Mouse (Mus musculus): ENCODE measurements around the gene Endog. TPM values are rescaled to one million over a fixed set of nuclear protein-coding genes. Genes with fewer than 3 reads are reported as not detected.
"Not testable (repeated sequence)": the region's sequence is repeated elsewhere in the genome, so short reads cannot be mapped to it uniquely, and the experiment has no call there.

Gene Endog
- polyA plus RNA-seq, 1 experiment from 2014 or later = 20.7 TPM

DNA sequence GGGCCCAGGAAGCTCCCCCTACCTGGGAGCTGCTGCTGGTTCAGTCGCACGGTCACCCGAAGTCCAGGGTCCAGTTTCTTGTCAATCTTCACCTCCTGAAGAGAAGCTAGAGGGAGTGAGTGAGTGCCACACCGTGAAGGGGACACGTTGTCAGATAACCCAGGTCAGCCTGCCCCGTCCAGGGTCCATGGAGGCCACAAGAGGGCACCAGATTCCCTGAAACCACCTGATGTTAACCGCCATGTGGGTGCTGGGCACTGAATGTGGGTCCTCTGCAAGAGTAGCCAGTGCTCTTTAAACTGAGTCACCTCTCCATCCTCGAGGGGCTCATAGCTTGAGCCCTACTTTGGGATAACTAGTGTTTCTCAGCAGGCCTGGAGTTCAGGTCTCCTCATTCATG is 4.6 kb downstream of the Endog start:
- WGBS = 92% methylated on average over 8 of the region's 8 CpGs
- Histone ChIP-seq H3K4me1 (ENCODE audit: control insufficient read depth, insufficient read depth, low read length) (peaks cover 9% of the 10 kb centered on the region), H3K9ac (ENCODE audit: low read length) (no peak overlapping the region), H3K4me2 (ENCODE audit: low read depth, severe bottlenecking) (no peak overlapping the region), H3K36me3 (ENCODE audit: control insufficient read depth, insufficient read depth, low read length) (peaks cover 24% of the 10 kb centered on the region), H3K27ac (replicated peaks; ENCODE audit: low read depth, low read length) (no peak overlapping the region), H3K27me3 (ENCODE audit: control insufficient read depth, insufficient read depth, low read length) (no peaks in the 10 kb centered on the region), H3K4me3 (ENCODE audit: low read depth, low read length) (no peak overlapping the region), H3K9me3 (ENCODE audit: control insufficient read depth, low read length) (no peaks in the 10 kb centered on the region)
- ATAC-seq (ENCODE audit: insufficient number of reproducible peaks, low FRiP score, low TSS enrichment, low read depth) (no peak), DNase-seq (ENCODE audit: low spot score) (no peak)

GRCm38 (mm10) chr2:30176561-30176960 is 5.3 kb downstream of the Endog start:
- H3K36me3 ChIP-seq (ENCODE audit: control insufficient read depth, insufficient read depth, low read length) = peaks cover 24% of the 10 kb centered on the region

DNA sequence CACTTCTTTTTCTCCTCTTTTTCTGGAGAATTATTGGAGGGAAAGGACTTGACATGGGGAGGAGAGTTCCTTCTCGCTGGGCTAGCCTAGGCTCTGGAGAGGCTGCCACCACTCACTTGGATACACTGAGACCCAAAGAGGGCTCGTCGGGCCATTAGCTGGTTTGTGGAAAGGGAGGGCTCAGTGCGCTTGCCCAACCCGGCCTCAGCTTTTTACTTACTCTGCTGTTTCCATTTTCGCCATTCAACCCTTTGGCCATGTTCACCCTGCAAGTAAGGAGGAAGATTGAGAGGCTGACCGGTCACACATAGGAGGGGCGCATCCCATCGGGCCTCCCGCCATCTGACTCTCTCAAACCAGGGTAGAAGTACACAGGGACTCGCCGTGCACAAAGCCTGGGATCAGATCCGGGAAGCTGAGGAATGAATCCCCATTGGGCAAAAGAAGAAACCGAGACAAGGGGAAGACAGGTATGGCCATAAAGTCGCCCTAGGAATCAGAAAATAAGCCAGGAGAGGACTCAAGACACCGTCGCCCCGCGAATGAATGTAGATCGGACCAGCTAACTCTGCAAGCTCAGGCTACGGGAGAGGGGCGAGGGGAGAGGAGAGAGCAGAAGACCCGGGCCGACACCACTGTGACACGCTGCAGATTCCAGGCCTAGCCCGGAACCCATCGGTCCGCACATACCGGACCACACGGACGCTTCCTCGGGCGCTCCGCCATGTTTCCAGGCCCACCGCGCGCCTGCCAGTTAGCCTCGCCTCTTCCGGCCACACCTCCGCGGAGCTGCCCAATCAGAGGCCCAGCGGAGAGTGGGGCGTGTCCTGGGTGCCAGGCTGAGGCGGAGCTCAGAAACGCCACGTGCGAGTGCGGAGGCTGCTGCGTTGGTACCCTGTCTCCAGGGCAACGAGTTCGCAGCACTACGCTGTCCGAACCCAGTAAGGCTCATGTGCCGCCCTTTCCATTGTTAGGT is 6.7 kb downstream of the Endog start, which contains the start of gene Spout1:
Gene Spout1 (minus strand): TSS at position 760 of the 976 bp plus-strand sequence.
- no peaks in the 10 kb centered on the region for H3K9me3 ChIP-seq (ENCODE audit: control insufficient read depth, low read length)
- no peaks in the 10 kb centered on the region for H3K27me3 ChIP-seq (ENCODE audit: control insufficient read depth, insufficient read depth, low read length)
- H3K4me2 ChIP-seq (ENCODE audit: low read depth, severe bottlenecking) = peak within 1 kb of the TSS; percentile 63
- ATAC-seq (ENCODE audit: insufficient number of reproducible peaks, low FRiP score, low TSS enrichment, low read depth) (peak; percentile 95), DNase-seq (ENCODE audit: low spot score) (peak; percentile 98)
- peak within 1 kb of the TSS; percentile 85 for H3K9ac ChIP-seq (ENCODE audit: low read length)
- peaks cover 6% of the 10 kb centered on the region for H3K4me1 ChIP-seq (ENCODE audit: control insufficient read depth, insufficient read depth, low read length)
- no peak within 1 kb of the TSS for H3K27ac ChIP-seq (replicated peaks; ENCODE audit: low read depth, low read length)
- WGBS = 3% methylated on average over 49 of the region's 54 CpGs
- H3K4me3 ChIP-seq (ENCODE audit: low read depth, low read length) = peak within 1 kb of the TSS; percentile 85
- H3K36me3 ChIP-seq (ENCODE audit: control insufficient read depth, insufficient read depth, low read length) = peaks cover 24% of the 10 kb centered on the region

More at GRCm38 (mm10) chr2:30176561-30176960, 5.3 kb downstream of the Endog start:
- no peak overlapping the region for H3K4me3 ChIP-seq (ENCODE audit: low read depth, low read length)
- H3K9me3 ChIP-seq (ENCODE audit: control insufficient read depth, low read length) = no peaks in the 10 kb centered on the region
- no peak overlapping the region for H3K27ac ChIP-seq (replicated peaks; ENCODE audit: low read depth, low read length)
- ATAC-seq (ENCODE audit: insufficient number of reproducible peaks, low FRiP score, low TSS enrichment, low read depth) (no peak), DNase-seq (ENCODE audit: low spot score) (no peak)
- H3K27me3 ChIP-seq (ENCODE audit: control insufficient read depth, insufficient read depth, low read length) = no peaks in the 10 kb centered on the region
- H3K4me1 ChIP-seq (ENCODE audit: control insufficient read depth, insufficient read depth, low read length) = peaks cover 9% of the 10 kb centered on the region
- H3K9ac ChIP-seq (ENCODE audit: low read length) = no peak overlapping the region
- H3K4me2 ChIP-seq (ENCODE audit: low read depth, severe bottlenecking) = no peak overlapping the region
- 94% methylated on average over 2 of the region's 2 CpGs for WGBS

DNA sequence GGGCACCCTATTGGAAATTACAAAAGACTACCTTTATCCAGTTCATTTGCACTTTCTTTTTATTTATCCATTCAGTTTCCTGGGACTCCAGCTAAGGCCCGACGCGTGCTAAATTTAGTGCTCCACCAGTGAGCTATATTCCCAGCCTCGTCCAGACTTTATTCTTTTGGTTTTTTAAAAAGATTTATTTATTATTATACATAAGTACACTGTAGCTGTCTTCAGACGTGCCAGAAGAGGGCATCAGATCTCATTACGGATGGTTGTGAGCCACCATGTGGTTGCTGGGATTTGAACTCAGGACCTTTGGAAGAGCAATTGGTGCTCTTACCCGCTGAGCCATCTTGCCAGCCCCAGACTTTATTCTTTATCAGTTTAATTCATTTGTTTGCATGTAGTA is 7.4 kb downstream of the Endog start:
- Histone ChIP-seq H3K4me3 (ENCODE audit: low read depth, low read length) (peak overlapping the region; percentile 85; the same call in 1 of the 2 replicates), H3K4me2 (ENCODE audit: low read depth, severe bottlenecking) (peak overlapping the region; percentile 63), H3K36me3 (ENCODE audit: control insufficient read depth, insufficient read depth, low read length) (peaks cover 18% of the 10 kb centered on the region)
- ATAC-seq (ENCODE audit: insufficient number of reproducible peaks, low FRiP score, low TSS enrichment, low read depth) = 0 out of 2 replicates have a peak, but pooled peaks have one; percentile 16
- H3K27ac ChIP-seq (replicated peaks; ENCODE audit: low read depth, low read length); DNase-seq (ENCODE audit: low spot score); H3K9me3 ChIP-seq (ENCODE audit: control insufficient read depth, low read length); H3K9ac ChIP-seq (ENCODE audit: low read length); H3K4me1 ChIP-seq (ENCODE audit: control insufficient read depth, insufficient read depth, low read length); H3K27me3 ChIP-seq (ENCODE audit: control insufficient read depth, insufficient read depth, low read length): not testable (repeated sequence)
- 66% methylated on average over 7 of the region's 7 CpGs for WGBS

DNA sequence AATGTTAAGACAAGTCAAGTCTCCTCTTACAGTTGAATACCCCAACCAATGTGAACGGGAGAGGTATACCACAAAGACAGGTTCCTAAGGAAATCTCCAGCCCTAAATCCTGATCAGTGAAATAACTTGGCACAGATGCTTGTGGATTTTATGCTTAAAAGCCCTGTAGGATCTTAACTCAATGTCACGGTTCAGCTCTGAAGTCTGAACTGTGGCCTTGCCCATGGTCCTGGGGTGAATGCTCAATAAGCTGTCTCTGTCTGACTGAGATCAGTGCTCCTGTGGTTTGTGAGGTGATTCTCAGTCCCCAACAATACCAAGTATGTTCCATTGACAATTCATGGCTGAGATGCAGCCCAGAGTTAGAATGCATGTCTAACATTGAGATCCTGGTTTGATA is 11.1 kb downstream of the Endog start:
- no peak for ATAC-seq (ENCODE audit: insufficient number of reproducible peaks, low FRiP score, low TSS enrichment, low read depth)
- Histone ChIP-seq H3K9me3 (ENCODE audit: control insufficient read depth, low read length) (no peaks in the 10 kb centered on the region), H3K4me3 (ENCODE audit: low read depth, low read length) (no peak overlapping the region), H3K27me3 (ENCODE audit: control insufficient read depth, insufficient read depth, low read length) (no peaks in the 10 kb centered on the region), H3K4me1 (ENCODE audit: control insufficient read depth, insufficient read depth, low read length) (peaks cover 1% of the 10 kb centered on the region), H3K36me3 (ENCODE audit: control insufficient read depth, insufficient read depth, low read length) (no peaks in the 10 kb centered on the region), H3K27ac (replicated peaks; ENCODE audit: low read depth, low read length) (no peak overlapping the region), H3K9ac (ENCODE audit: low read length) (no peak overlapping the region), H3K4me2 (ENCODE audit: low read depth, severe bottlenecking) (no peak overlapping the region)
- DNase-seq (ENCODE audit: low spot score) = no peak
- WGBS = 90% methylated on average over 2 of the region's 2 CpGs

DNA sequence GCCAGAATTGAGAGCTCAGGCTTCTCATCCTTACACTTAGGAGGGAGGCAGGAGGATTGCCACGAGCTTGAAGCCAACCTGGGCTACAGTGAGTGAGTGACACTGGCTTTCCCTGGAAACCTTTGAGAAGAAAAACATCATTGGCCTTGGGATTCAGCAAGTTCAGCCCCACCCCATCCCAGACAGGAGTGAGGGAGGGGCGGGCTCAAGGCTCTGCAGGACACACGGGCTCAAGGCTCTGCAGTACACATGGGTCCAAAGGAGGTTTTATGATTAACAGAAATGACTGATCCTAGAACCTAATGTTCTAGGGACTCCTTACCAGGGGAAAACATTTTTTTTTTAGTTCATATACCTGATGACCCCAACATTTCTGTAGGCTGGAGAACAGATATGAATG is 12.4 kb downstream of the Endog start:
- no peak for ATAC-seq (ENCODE audit: insufficient number of reproducible peaks, low FRiP score, low TSS enrichment, low read depth)
- Histone ChIP-seq H3K9ac (ENCODE audit: low read length) (no peak overlapping the region), H3K27me3 (ENCODE audit: control insufficient read depth, insufficient read depth, low read length) (no peaks in the 10 kb centered on the region), H3K9me3 (ENCODE audit: control insufficient read depth, low read length) (no peaks in the 10 kb centered on the region), H3K4me3 (ENCODE audit: low read depth, low read length) (no peak overlapping the region), H3K4me2 (ENCODE audit: low read depth, severe bottlenecking) (no peak overlapping the region), H3K36me3 (ENCODE audit: control insufficient read depth, insufficient read depth, low read length) (no peaks in the 10 kb centered on the region), H3K27ac (replicated peaks; ENCODE audit: low read depth, low read length) (no peak overlapping the region), H3K4me1 (ENCODE audit: control insufficient read depth, insufficient read depth, low read length) (no peaks in the 10 kb centered on the region)
- WGBS = 64% methylated on average over 3 of the region's 3 CpGs
- DNase-seq (ENCODE audit: low spot score) = no peak

DNA sequence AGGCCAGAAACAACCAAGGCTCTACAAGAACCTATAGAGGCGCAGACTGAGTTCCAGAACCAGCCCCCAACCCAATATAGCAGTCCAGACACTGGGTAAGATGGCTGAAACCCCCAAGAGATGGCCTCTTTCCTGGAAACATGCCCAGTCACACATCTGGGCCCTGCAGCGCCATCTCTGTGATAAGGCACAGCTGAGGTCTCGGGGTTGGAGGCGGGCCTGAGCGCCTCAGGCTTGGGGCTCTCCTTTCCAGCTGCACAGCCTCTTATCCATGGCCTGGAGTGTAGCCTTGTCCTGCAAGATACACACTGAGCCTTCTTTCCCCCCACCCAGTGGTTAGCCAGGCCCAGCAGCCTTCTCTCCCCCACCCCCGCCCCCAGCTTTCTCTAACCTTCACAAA is 14.0 kb downstream of the Endog start:
- Histone ChIP-seq H3K36me3 (ENCODE audit: control insufficient read depth, insufficient read depth, low read length) (no peaks in the 10 kb centered on the region), H3K4me3 (ENCODE audit: low read depth, low read length) (no peak overlapping the region), H3K27ac (replicated peaks; ENCODE audit: low read depth, low read length) (no peak overlapping the region), H3K9me3 (ENCODE audit: control insufficient read depth, low read length) (no peaks in the 10 kb centered on the region), H3K4me2 (ENCODE audit: low read depth, severe bottlenecking) (no peak overlapping the region), H3K4me1 (ENCODE audit: control insufficient read depth, insufficient read depth, low read length) (no peaks in the 10 kb centered on the region), H3K9ac (ENCODE audit: low read length) (no peak overlapping the region), H3K27me3 (ENCODE audit: control insufficient read depth, insufficient read depth, low read length) (no peaks in the 10 kb centered on the region)
- DNase-seq (ENCODE audit: low spot score) = no peak
- 93% methylated on average over 6 of the region's 6 CpGs for WGBS
- no peak for ATAC-seq (ENCODE audit: insufficient number of reproducible peaks, low FRiP score, low TSS enrichment, low read depth)

DNA sequence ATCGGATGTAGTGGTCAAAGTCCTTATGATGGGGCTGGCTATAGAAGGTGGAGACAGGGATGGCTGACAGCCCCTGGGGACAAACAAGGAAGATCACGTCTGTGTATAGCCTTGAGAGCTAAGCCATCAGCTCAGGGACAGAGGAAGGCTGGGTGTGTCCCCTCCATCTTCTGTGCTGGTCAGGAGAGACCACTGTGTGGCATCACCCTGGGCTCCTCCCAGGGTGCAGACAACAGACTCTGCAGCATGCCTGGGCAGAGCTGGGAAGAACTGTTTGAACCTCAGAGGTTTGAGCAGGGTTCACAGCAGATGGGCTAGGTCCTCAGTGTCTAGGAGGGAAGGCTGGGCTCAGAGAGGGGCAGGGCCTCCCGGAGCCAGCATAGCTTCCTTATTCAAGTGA is 14.4 kb downstream of the Endog start:
- Histone ChIP-seq H3K4me1 (ENCODE audit: control insufficient read depth, insufficient read depth, low read length) (no peaks in the 10 kb centered on the region), H3K27ac (replicated peaks; ENCODE audit: low read depth, low read length) (no peak overlapping the region)

More for the DNA sequence above, 14.4 kb downstream of the Endog start:
- no peak overlapping the region for H3K4me2 ChIP-seq (ENCODE audit: low read depth, severe bottlenecking)
- no peaks in the 10 kb centered on the region for H3K9me3 ChIP-seq (ENCODE audit: control insufficient read depth, low read length)
- no peak overlapping the region for H3K4me3 ChIP-seq (ENCODE audit: low read depth, low read length)
- no peak for DNase-seq (ENCODE audit: low spot score)
- no peaks in the 10 kb centered on the region for H3K36me3 ChIP-seq (ENCODE audit: control insufficient read depth, insufficient read depth, low read length)
- WGBS = 89% methylated on average over 3 of the region's 3 CpGs
- no peaks in the 10 kb centered on the region for H3K27me3 ChIP-seq (ENCODE audit: control insufficient read depth, insufficient read depth, low read length)
- no peak for ATAC-seq (ENCODE audit: insufficient number of reproducible peaks, low FRiP score, low TSS enrichment, low read depth)
- H3K9ac ChIP-seq (ENCODE audit: low read length) = no peak overlapping the region

Data from limb, embryonic 11.5 days (tissue).